In the genomic region with DNA sequence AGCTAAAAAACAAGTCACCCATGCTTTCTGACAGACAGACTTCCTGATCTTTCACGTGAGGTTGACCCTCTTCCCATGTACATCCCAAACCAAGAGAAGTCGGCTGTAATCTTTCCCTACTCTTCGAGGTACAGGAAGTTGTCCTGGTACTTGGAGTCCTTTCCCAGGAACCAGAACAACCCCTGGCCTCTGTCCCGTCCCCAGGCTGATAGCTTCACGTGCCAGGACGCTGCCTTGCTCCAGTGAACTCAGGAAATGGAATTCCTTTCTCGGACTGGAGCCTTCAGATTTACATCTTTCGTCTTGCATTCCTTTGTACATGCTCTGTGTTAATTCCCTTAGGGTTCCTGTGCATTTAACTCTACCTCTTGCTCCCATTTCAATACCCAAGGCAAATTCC, we compare ENCODE assay signal across 11 mouse cellular contexts.
A peak's percentile ranks its signal among the peaks of the same experiment; 100 is the strongest.
DNase-seq lines count a peak whose midpoint lies in the region; ATAC-seq and TF ChIP-seq lines count a peak whose summit lies in the region.
"Had no signal": no experiment of that assay in that cellular context is flagged by ENCODE, and none has a peak within 500 bp of the region (broad histone marks: within the 10 kb centered on the region; RNA-seq: fewer than 3 reads in every experiment).

No protein-coding gene starts in this region.

- no peak for DNase-seq in liver, postnatal 0 days
- DNase-seq in liver, embryonic 11.5 days (ENCODE audit: low spot score), result no peak
- DNase-seq in gastrocnemius, postnatal 25 days, result peak; percentile 56
- DNase-seq in testis, postnatal 14 days (ENCODE audit: low spot score), result peak; percentile 48
- no peak for DNase-seq in forebrain, embryonic 10.5 days (ENCODE audit: extremely low spot score, low spot score)
- no peak for DNase-seq in urinary bladder, adult 18-20 months (ENCODE audit: low spot score in 2 of 2)

- 45% methylated on average over 8 of the region's 8 CpGs for WGBS in liver, postnatal 0 days (ENCODE audit: insufficient replicate concordance)
- WGBS in liver, embryonic 11.5 days, result 44% methylated on average over 8 of the region's 8 CpGs
- 4% methylated on average over 8 of the region's 8 CpGs for WGBS in kidney, embryonic 16.5 days
- WGBS in forebrain, embryonic 10.5 days, result 58% methylated on average over 8 of the region's 8 CpGs

- H3K36me3 ChIP-seq in liver, postnatal 0 days (replicated peaks; ENCODE audit: insufficient read depth, low read length), result no peaks in the 10 kb centered on the region
- no peaks in the 10 kb centered on the region for H3K36me3 ChIP-seq in liver, embryonic 11.5 days (ENCODE audit: control insufficient read depth, insufficient read depth, low read length)
- no peaks in the 10 kb centered on the region for H3K36me3 ChIP-seq in kidney, embryonic 16.5 days (ENCODE audit: insufficient read depth, low read length)
- H3K36me3 ChIP-seq in forebrain, embryonic 10.5 days (replicated peaks), result no peaks in the 10 kb centered on the region

- H3K9ac ChIP-seq in liver, postnatal 0 days (replicated peaks), result no peak overlapping the region
- no peak overlapping the region for H3K9ac ChIP-seq in liver, embryonic 11.5 days (ENCODE audit: low read depth, low read length)
- H3K9ac ChIP-seq in kidney, embryonic 16.5 days (replicated peaks; ENCODE audit: low read length), result no peak overlapping the region
- H3K9ac ChIP-seq: liver, embryonic 14.5 days had no signal

- peak; percentile 60; the same call in 1 of the 2 replicates for TF ChIP-seq EP300 in liver, postnatal 0 days (IDR thresholded peaks at IDR 0.05; ENCODE audit: low read depth)

- H3K9me3 ChIP-seq in liver, postnatal 0 days (ENCODE audit: low read length), result no peaks in the 10 kb centered on the region
- H3K9me3 ChIP-seq in liver, embryonic 11.5 days (ENCODE audit: control insufficient read depth, low read length), result no peaks in the 10 kb centered on the region
- no peaks in the 10 kb centered on the region for H3K9me3 ChIP-seq in kidney, embryonic 16.5 days (ENCODE audit: low read length)
- no peaks in the 10 kb centered on the region for H3K9me3 ChIP-seq in forebrain, embryonic 10.5 days

- H3K4me2 ChIP-seq in liver, postnatal 0 days (ENCODE audit: low read depth, low read length), result no peak overlapping the region
- H3K4me2 ChIP-seq in liver, embryonic 11.5 days, result no peak overlapping the region
- peak overlapping the region; percentile 26; the same call in 1 of the 2 replicates for H3K4me2 ChIP-seq in kidney, embryonic 16.5 days (replicated peaks; ENCODE audit: low read depth, low read length)

- H3K4me3 ChIP-seq in liver, postnatal 0 days (ENCODE audit: low read depth, low read length), result no peak overlapping the region
- H3K4me3 ChIP-seq in liver, embryonic 11.5 days (ENCODE audit: low read depth, low read length), result no peak overlapping the region
- no peak overlapping the region for H3K4me3 ChIP-seq in kidney, embryonic 16.5 days (ENCODE audit: low read length)
- H3K4me3 ChIP-seq in forebrain, embryonic 10.5 days, result no peak overlapping the region

- no peak for TF ChIP-seq CTCF in liver, postnatal 0 days (IDR thresholded peaks at IDR 0.05; ENCODE audit: low read depth)

- H3K27ac ChIP-seq in liver, postnatal 0 days (ENCODE audit: low read depth), result no peak overlapping the region
- H3K27ac ChIP-seq in liver, embryonic 11.5 days (ENCODE audit: low read depth, low read length), result no peak overlapping the region
- peak overlapping the region; percentile 70 for H3K27ac ChIP-seq in kidney, embryonic 16.5 days (ENCODE audit: low read length)
- no peak overlapping the region for H3K27ac ChIP-seq in forebrain, embryonic 10.5 days
- H3K27ac ChIP-seq: liver, embryonic 14.5 days had no signal

- no peaks in the 10 kb centered on the region for H3K27me3 ChIP-seq in liver, postnatal 0 days (ENCODE audit: insufficient read depth, low read length)
- H3K27me3 ChIP-seq in liver, embryonic 11.5 days (replicated peaks; ENCODE audit: control insufficient read depth, insufficient read depth, low read length), result no peaks in the 10 kb centered on the region
- H3K27me3 ChIP-seq in kidney, embryonic 16.5 days (ENCODE audit: insufficient read depth, low read length), result peaks cover 3% of the 10 kb centered on the region; the same call in 1 of the 2 replicates
- H3K27me3 ChIP-seq in forebrain, embryonic 10.5 days (ENCODE audit: poor library complexity, severe bottlenecking), result no peaks in the 10 kb centered on the region

- no peaks in the 10 kb centered on the region for H3K4me1 ChIP-seq in liver, postnatal 0 days (ENCODE audit: insufficient read depth)
- H3K4me1 ChIP-seq in liver, embryonic 11.5 days (replicated peaks; ENCODE audit: control insufficient read depth, insufficient read depth, low read length), result no peaks in the 10 kb centered on the region
- peaks cover 30% of the 10 kb centered on the region for H3K4me1 ChIP-seq in kidney, embryonic 16.5 days (ENCODE audit: insufficient read depth, low read length)
- H3K4me1 ChIP-seq in forebrain, embryonic 10.5 days, result no peaks in the 10 kb centered on the region

- ATAC-seq in liver, postnatal 0 days, result no peak
- no peak for ATAC-seq in liver, embryonic 11.5 days (replicated peaks; ENCODE audit: low FRiP score)
- ATAC-seq in kidney, embryonic 16.5 days (ENCODE audit: low FRiP score, low TSS enrichment), result peak; percentile 82
- no peak for ATAC-seq in activated CD4-positive, CD25-positive, alpha-beta regulatory T cell, adult 4 months
- ATAC-seq: forebrain, embryonic 16.5 days; inflammation-experienced regulatory T-cells, adult 6 months had no signal

Comparison
In these comparisons a context has a peak if more than half of its experiments do, and no peak if none do; other contexts are left out.
1. DNase-seq: peak in gastrocnemius, postnatal 25 days (single experiment) and testis, postnatal 14 days (single experiment); none in liver, postnatal 0 days (single experiment), liver, embryonic 11.5 days (single experiment), forebrain, embryonic 10.5 days (single experiment) and urinary bladder, adult 18-20 months (0 of 2).